Mouse (Mus musculus) cerebellum, postnatal 10 days (tissue): ENCODE measurements at regions not wholly inside any gene's neighbourhood (a gene's known extent, or its start where the extent isn't known, plus 50 kb on each side); places are given as distances from the start of the nearest gene placed in this dataset.

Experiments
- DNase-seq, 2 experiments: peaks; one replicate each; pipeline ENCODE4 v3.0.0; 2021; ENCODE audit warnings: mixed read lengths in 2 of 2

- DNase-seq, result no peak
Measured at GRCm38 (mm10) chr13:43975281-43975680, 190.7 kb downstream of the Cd83 start.

GRCm38 (mm10) chr13:43975801-43976200 lies 191.2 kb downstream of the Cd83 start:
- DNase-seq, result no peak

GRCm38 (mm10) chr13:43976676-43977075 lies 192.1 kb downstream of the Cd83 start:
- no peak for DNase-seq

- DNase-seq, result no peak
Measured at GRCm38 (mm10) chr13:43987338-43987737, 202.8 kb downstream of the Cd83 start.

DNA sequence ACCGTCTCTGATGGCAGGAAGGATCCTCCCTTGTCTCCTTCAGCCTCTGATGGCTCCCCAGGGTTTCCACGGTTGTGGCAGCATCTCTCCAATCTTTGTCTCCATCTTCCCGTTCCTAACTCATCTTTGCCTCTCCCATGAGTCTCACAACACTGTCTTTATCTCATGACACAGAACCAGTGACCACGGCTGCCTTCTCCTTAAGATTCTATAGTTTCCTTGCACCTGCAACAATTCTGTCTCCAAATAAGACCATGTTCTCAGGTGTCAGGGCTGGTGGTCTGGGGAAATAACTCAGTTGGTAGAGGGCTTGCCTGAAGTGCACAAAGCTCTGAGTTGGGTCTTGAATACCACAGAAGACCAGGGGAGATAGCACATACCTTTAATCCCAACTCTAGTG lies 203.8 kb downstream of the Cd83 start:
- no peak for DNase-seq

DNA sequence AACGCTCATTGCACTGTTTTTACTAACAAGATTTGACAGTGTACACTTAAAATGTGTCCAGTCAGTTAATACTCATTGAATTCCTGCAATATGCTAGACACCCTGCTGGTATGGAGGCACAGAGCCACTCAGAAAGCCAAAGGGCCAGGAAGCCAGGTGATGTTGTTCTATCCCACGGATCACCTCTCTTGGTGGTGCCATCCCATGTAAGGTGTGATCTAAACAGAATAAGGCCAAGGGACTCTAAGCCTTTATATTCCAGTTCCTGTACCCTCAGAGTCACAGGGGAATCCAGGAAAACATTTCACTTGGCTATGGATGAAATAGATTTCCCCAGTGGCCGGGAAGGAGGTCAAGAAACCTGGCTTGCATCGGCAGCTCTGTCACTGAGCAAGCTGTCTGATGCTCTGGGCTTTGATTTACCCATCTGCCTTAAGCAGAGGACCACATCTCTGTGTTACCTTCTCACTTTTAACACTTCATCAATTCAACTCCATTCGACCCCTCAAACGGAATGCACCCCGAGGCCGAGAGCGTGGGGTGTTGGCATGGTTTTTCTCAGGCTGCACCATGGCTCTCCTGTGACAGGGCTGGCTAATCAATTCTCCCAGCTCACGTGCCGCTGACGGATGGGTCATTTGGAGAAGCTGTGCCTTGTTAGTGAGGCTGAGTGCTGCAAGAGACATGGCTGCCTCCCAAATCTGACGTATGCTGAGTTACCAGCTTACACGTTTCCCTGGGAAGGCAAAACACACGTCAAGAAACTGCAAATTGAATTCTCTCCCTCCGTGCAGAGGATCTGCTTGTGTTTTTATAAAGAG lies 205.9 kb downstream of the Cd83 start:
- peak; percentile 88 to 90 for DNase-seq

DNA sequence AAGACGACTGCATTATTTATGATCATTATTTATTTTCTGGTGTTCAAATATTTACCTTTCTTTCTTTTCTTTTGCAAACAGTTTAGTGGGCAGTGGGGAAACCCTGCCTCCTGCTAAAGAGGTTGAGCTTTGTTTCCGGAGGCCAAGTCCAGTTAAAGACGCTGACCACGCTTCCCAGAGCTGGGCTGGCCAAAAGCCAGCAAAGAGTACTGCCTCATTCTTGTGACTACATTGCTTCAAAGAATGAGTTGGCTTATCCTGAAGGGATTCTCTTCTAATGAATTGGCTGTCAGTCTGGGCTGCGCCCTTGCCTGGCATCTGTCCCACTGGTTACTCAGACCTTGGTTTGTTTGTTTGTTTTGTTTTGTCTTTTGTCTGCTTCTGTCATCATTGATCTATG lies 207.2 kb downstream of the Cd83 start:
- peak; percentile 61 to 67 for DNase-seq

GRCm38 (mm10) chr13:43992968-43993367 lies 208.4 kb downstream of the Cd83 start:
- DNase-seq, result no peak

DNA sequence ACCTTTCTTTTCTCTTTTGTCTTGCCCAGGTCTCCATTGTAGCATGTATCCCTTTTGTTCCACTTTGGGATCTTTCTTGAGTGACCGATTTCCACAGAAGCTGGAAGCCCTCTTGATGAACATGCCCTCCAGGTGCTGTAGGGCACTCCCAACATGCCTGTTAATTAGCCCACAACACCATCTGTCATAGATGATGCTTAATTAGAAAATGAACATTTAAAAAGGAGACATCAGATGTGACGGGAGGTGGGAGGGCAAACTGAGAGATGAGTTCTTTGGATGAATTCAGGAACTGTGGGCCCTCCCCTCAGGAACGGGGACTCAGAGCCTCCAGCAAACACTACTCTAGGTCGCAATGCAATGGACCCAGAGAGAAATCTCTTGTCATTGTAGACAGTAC lies 209.8 kb downstream of the Cd83 start:
- DNase-seq, result peak; percentile 27 to 37

GRCm38 (mm10) chr13:43995623-43996022 lies 211.0 kb downstream of the Cd83 start:
- DNase-seq, result no peak

- no peak for DNase-seq
Measured at GRCm38 (mm10) chr13:44001861-44002545, 217.4 kb downstream of the Cd83 start.

DNA sequence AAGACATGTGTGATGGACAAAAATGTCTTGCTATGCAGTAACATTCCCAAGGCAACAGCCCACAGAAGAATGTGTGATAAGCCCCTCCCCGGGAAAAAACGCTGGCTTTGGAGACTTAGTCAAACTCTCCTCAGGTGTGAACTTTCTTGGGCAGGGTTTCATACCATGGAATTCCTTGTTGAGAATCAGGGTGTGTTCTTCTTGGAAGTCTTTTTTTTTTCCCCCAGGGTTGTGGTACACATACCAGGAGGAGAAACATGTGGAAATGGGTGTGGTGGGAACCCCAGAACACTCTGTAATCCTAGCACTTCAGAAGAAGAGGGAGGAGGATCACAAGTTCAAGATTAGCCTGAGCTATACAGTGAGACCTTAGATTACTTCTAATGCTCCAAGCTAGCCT lies 228.3 kb downstream of the Cd83 start:
- DNase-seq, result no peak

DNA sequence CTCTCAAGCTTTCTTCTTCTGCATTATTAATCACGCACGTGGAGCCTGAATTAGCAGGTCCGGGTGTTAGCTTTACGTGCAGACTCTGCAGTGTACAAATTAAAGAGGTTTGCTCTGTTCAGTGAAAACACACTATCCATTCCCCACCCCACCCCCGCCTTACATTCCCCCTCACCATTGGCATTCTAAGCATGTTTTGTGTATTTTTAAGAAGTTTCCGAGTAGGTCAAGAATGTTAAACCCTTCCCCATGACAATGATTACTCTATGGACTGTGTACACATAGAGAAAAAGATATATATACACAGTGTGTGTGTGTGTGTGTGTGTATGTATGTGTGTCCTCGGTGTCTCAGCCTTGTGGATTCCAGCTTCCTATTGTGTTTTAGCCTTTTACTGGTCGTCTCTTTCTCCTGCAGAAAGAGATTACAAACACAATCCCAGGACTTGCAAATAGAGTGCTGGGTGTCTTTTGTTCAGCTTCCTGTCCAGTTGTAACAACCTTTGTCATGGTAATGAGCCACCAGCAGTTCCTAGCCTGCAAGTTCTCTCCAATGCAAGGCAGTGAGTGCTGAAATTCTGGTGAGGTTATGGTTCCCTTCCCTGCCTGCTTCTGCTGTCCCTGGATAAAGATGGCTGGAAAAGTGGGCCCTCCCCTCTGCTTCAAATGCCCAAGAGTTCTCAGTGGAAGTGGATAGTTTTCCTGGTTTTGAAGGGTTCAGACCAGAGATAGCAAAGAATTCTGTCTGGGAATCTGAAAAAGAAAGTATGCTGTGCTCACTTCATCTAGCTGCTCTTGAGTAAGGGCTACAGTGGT lies 234.1 kb downstream of the Cd83 start:
- DNase-seq, result no peak

GRCm38 (mm10) chr13:44019304-44019583 lies 234.7 kb downstream of the Cd83 start:
- DNase-seq, result no peak

DNA sequence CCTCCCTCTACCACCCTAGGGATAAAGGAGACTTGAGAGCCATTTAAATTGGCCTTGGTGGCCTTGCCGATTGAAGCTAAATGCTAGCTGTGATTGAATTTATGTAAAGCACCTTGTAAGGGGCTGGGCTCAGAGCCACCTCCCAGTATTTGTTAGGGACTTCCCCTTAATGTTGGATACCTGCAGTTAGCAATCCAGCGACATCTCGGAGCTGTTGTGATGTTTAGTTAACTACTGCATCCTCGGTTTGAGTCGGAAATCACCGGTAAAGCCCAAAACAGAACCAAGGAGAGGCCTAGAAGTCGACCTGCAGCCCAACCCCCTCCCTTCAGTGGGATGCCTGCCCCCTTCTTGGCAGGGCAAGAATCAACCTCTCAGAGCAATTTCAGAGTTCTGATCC lies 236.3 kb downstream of the Cd83 start:
- DNase-seq, result no peak

GRCm38 (mm10) chr13:44022106-44022505 lies 237.5 kb downstream of the Cd83 start:
- DNase-seq, result no peak

GRCm38 (mm10) chr13:44024612-44025011 lies 240.0 kb downstream of the Cd83 start:
- no peak for DNase-seq

DNA sequence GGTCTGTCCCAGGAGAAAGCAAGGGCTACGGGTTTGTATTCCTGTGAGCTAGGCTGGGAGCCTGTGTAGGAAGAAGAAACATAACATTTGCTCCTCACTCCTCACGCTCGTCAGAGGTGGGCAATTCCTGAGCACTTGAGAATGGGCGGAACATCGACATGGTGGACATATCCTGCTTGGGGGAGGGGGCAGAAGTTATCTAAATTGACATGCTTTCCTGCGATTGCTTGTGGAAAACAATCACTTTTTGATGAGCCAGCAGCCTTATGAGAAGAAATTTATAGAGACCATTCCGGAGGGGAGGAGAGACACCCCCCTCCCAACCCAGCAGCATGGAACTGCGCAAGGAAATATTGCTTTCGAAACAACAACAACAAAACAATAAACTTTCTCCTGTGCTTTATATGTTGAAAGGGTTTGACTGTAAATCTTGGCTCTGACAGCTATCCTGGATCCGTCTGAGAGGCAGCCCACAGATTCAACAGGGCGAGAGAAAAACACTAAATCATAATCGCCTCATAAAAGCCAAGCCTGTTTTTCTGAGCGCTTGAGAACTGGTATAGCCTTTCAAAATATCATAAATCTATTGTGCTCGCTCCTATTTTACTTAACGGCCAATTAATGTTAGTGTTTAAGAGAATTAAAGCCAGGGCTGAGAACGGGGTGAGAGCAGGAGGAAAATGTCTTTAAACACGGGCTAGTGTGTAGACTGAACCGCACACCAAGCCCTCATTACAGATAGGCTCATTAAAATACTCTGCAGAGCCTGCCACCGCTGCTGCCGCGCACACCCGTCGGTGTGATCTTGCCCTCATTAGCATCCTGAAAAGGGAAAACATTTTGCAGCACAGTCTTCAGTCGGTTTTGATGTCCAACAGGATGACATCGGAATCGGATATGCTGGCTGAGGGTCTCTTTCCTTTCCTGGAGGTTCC lies 242.0 kb downstream of the Cd83 start:
- DNase-seq, result peak in 1 of 2 experiments; percentile 10

DNA sequence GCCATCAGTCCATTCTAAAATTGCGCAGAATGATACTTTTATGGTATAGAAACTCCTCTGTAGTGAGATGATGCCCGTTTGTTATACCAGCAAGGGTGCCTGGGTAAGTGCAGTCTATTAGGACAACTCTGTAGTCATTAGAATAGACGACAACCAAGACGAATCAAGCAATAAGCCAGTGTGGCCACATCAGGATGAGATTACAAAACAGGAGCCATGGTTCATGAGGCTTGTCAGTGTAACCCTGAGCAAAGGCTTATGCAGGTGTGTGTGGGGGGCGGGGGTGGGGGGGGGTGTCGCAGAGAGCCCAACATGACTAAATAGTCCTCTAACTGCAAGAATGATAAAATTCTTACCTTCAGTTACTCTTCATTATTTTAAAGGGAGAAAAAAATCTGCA lies 243.5 kb downstream of the Cd83 start:
- DNase-seq, result no peak

DNA sequence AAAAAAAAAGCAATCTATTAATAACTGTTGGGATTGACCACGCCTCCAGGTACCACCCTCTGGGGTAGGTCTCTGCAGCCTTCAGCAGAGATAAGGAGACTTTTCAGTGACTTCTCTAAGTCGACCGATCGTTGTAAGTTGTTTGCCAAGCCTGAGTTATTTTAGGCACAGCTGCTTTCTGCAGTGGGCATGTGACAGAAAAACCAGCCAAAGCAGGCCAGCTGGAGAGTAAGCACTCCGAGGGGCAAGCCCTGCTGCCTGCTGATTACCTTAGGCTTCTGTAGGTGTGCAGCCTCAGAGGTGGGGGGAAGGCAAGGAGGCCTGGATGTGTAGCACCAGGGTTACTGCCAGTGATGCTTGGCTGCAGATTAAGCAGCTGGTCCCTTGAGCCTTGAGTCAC lies 246.0 kb downstream of the Cd83 start:
- DNase-seq, result peak in 1 of 2 experiments; percentile 35

DNA sequence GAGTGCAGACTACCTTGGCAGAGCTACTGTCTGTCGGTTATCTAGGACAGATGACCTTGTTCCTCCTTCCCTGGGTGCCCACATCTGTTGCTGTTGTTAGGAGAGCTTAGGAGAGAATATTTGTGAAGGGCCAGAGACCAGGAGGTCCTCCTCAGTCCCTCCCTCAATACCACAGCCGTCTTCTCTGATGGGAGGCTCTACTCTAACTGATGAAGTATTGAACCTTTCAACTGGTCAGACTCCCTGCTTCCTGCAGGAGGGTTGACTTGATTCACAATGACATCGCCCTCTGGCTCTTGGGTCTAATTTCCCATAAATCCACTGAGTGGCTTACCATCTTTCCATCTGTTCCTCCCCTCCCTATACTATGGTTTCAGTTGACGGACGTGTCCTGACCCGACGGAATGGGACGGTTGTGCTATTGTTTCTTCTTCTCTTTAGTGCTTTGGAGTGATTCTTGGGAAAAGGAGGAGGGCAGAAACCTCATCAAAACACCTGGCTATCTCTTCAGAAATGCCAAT lies 253.3 kb downstream of the Cd83 start:
- DNase-seq, result no peak

DNA sequence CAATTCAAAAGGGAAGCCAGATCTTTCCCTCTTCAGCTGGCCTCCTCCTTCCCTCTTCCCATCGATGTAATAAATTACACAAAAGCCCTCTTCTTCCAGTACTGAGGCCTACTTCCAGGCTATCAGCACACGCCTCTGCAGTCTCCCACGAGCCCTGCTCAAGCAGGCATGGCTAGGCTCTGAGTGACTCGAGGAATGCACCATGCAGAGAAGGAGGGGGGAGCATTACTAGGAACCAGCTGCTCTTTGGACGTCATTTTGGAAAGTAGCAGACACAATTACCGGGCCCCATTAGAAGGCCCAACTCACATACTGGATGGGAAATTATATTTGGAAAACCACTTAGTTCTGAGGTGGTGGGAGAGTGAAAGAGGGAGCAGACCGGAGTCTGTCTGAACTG lies 253.7 kb downstream of the Cd83 start:
- DNase-seq, result peak in 1 of 2 experiments; percentile 42
